Mouse (Mus musculus) lung, adult 2 months (tissue): ENCODE measurements at regions not wholly inside any gene's neighbourhood (a gene's known extent, or its start where the extent isn't known, plus 50 kb on each side); places are given as distances from the start of the nearest gene placed in this dataset.

Experiments used
- DNase-seq: peaks from one replicate; pipeline ENCODE4 v3.0.0; 2022
- H3K4me1 ChIP-seq: fragments of 200-500 bp; 2 replicates; pipeline ENCODE4 v1.6.1; 2011; ENCODE audit warnings: low read length; ENCODE audit not compliant: control insufficient read depth, insufficient read depth
- H3K4me3 ChIP-seq: fragments of 200-500 bp; replicated peaks from 2 replicates; pipeline ENCODE3; 2011; ENCODE audit warnings: low read depth, mild to moderate bottlenecking, control low read depth, low read length; ENCODE audit errors: extremely low read depth
- CTCF ChIP-seq: fragments of 200-500 bp; IDR thresholded peaks from 2 replicates; pipeline ENCODE4 v1.5.1; 2011; ENCODE audit warnings: mild to moderate bottlenecking, low read length, control low read depth; ENCODE audit not compliant: insufficient read depth
- POLR2A ChIP-seq: fragments of 200-500 bp; IDR thresholded peaks from 2 replicates; pipeline ENCODE4 v1.6.1; 2011; ENCODE audit warnings: low read depth, mild to moderate bottlenecking, control low read depth, low read length, borderline replicate concordance; ENCODE audit errors: extremely low read depth
- WGBS: fragments of 180-500 bp; shearing (Covaris S2); methylation state at CpG from one replicate; pipeline ENCODE4 v1.1.7; 2018; 5-methylcytosine and 5-hydroxymethylcytosine counted together

- no peak overlapping the region for H3K4me3 ChIP-seq
- no peak for DNase-seq
- TF ChIP-seq POLR2A (no peak), CTCF (no peak)
- WGBS, result 79% methylated on average over 4 of the region's 4 CpGs
- no peaks in the 10 kb centered on the region for H3K4me1 ChIP-seq
Measured at GRCm38 (mm10) chr3:102386091-102386490, 83.6 kb upstream of the Ngf start.

GRCm38 (mm10) chr3:102384596-102384995 is 85.1 kb upstream of the Ngf start:
- WGBS, result 68% methylated on average over 2 of the region's 2 CpGs
- TF ChIP-seq POLR2A, result no peak
- no peak for TF ChIP-seq CTCF
- Histone ChIP-seq H3K4me3 (no peak overlapping the region), H3K4me1 (no peaks in the 10 kb centered on the region)
- DNase-seq, result no peak

- DNase-seq, result no peak
- no peaks in the 10 kb centered on the region for H3K4me1 ChIP-seq
- WGBS, result 37% methylated on average over 8 of the region's 8 CpGs
- H3K4me3 ChIP-seq, result no peak overlapping the region
- no peak for TF ChIP-seq POLR2A
- no peak for TF ChIP-seq CTCF
Measured at GRCm38 (mm10) chr3:102383671-102384070, 86.0 kb upstream of the Ngf start.

- Histone ChIP-seq H3K4me3 (no peak overlapping the region), H3K4me1 (no peaks in the 10 kb centered on the region)
- DNase-seq, result no peak
- TF ChIP-seq CTCF (no peak), POLR2A (no peak)
- 78% methylated on average over 10 of the region's 10 CpGs for WGBS
Measured at GRCm38 (mm10) chr3:102381683-102382082, 88.0 kb upstream of the Ngf start.

- Histone ChIP-seq H3K4me3 (no peak overlapping the region), H3K4me1 (no peaks in the 10 kb centered on the region)
- no peak for DNase-seq
- no peak for TF ChIP-seq POLR2A
- no peak for TF ChIP-seq CTCF
- 69% methylated on average over 5 of the region's 5 CpGs for WGBS
Measured at GRCm38 (mm10) chr3:102374381-102375060, 95.2 kb upstream of the Ngf start.

GRCm38 (mm10) chr3:102372205-102372899 is 97.4 kb upstream of the Ngf start:
- no peak for TF ChIP-seq CTCF
- no peak for TF ChIP-seq POLR2A
- H3K4me1 ChIP-seq, result no peaks in the 10 kb centered on the region
- 70% methylated on average over 8 of the region's 8 CpGs for WGBS
- H3K4me3 ChIP-seq, result no peak overlapping the region
- DNase-seq, result no peak

- no peak for DNase-seq
- TF ChIP-seq CTCF, result no peak
- no peak for TF ChIP-seq POLR2A
- Histone ChIP-seq H3K4me1 (no peaks in the 10 kb centered on the region), H3K4me3 (no peak overlapping the region)
- 32% methylated on average over 6 of the region's 6 CpGs for WGBS
Measured at GRCm38 (mm10) chr3:102366188-102366587, 103.5 kb upstream of the Ngf start.

GRCm38 (mm10) chr3:102364326-102364935 is 105.3 kb upstream of the Ngf start:
- no peak for TF ChIP-seq POLR2A
- TF ChIP-seq CTCF, result no peak
- 71% methylated on average over 5 of the region's 5 CpGs for WGBS
- DNase-seq, result no peak
- Histone ChIP-seq H3K4me1 (no peaks in the 10 kb centered on the region; the same call in 1 of the 2 replicates), H3K4me3 (no peak overlapping the region)

GRCm38 (mm10) chr3:102360732-102361280 is 108.9 kb upstream of the Ngf start:
- no peak for TF ChIP-seq CTCF
- TF ChIP-seq POLR2A, result no peak
- no peaks in the 10 kb centered on the region; the same call in 1 of the 2 replicates for H3K4me1 ChIP-seq
- no peak for DNase-seq
- WGBS, result 41% methylated on average over 9 of the region's 9 CpGs
- no peak overlapping the region for H3K4me3 ChIP-seq

- no peak overlapping the region for H3K4me3 ChIP-seq
- WGBS, result 82% methylated on average over 4 of the region's 4 CpGs
- DNase-seq, result no peak
- no peaks in the 10 kb centered on the region; the same call in 1 of the 2 replicates for H3K4me1 ChIP-seq
- TF ChIP-seq POLR2A (no peak), CTCF (no peak)
Measured at GRCm38 (mm10) chr3:102358801-102359200, 110.9 kb upstream of the Ngf start.

GRCm38 (mm10) chr3:102357062-102357610 is 112.6 kb upstream of the Ngf start:
- no peak for DNase-seq
- no peaks in the 10 kb centered on the region; the same call in 1 of the 2 replicates for H3K4me1 ChIP-seq
- WGBS, result 74% methylated on average over 7 of the region's 7 CpGs
- TF ChIP-seq POLR2A, result no peak
- TF ChIP-seq CTCF, result no peak
- no peak overlapping the region for H3K4me3 ChIP-seq
